Mouse (Mus musculus) telencephalon, adult 2 months (tissue): ENCODE results near the gene Ttll1.

Source experiments
- DNase-seq: peaks from one replicate; pipeline ENCODE4 v3.0.0-alpha.2; 2011; ENCODE audit warnings: low read depth, low spot score

Gene Ttll1

DNA sequence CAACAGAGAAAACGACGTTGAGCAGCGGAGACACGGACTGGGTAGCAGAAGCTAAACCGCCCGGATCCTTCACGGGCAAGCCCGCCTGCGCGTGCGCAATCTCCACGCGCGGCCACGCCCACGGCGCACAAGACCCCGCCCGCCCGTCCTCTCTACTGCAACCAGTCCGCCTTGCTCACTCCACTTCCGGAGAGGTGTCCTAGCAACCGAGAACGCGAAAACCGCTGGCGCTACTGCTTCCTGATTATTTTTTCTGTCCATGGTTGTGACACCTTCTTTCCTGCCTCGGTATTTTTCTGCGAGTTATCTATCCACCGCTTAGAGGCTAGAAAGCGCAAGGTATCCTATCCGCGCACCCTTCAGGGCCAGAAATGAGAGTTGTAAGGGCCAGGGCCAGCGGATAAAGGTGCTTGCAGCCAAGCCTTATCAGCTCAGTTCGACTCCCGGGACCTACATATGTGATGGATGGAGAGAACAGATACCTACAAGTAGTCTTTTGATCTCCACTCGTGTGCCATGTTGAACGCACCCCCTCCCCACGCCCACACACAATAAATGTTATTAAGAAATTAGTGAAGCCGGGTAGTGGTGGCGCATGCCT is at the start of gene Ttll1:
Ttll1 (minus strand) TSS at position 89 of the 601 bp plus-strand sequence.
- DNase-seq = peak; percentile 83

DNA sequence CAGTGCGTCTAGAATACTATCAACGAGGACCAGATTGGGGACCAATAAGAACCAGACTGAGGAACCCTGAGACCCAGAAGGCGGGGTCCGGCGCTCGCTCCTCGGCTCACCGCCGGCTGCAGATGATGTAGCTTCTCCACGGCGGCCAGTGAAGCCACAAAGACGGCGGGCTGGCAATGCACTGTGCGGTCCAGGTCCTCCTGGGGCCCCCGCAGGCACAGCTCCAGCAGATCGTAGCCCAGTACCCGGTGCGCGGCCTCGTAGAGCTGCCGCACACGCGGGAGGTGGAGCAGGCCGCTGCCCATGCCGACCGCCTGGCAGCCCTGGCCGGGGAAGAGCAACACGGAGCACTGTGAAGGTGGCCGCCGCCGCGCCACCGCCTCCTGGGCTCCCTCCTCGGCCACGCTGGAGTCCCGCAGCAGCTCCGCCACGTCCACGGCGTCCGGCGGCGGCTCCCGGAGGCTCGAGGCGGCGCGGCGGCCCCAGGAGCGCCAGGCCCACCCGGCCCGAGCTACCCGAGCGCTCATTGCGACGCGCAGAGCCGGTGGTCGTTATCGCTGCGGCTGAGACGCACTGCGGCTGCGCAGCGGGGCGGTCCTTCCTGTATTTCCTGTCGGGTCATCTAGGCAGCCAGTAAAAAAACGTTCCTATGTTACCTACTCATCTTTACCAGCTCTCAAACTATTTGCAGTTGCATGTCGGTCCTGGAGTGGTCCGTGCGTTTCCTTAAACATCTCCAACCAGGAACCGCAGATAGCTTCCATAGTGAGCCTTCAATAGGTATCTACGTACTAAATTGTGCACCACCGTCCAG is 44.7 kb upstream of the Ttll1 start:
- peak; percentile 73 for DNase-seq

DNA sequence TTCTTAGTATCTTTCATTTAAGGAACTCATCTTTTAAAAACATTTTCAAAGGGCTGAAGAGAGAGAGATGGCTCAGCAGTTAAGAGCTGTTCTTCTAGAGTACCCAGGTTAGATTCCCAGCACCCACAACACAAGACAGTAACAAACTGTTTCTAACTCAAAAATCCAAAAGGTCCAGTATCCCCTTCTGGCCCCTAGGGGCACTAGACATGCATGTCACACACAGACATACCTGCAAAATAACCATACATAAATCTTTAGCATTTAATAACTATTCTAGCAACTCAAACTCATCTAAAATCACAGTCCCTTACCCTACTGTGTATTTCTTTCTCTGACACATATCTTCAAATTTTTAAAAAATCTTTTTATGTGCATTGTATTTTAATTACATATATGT is 43.1 kb upstream of the Ttll1 start:
- no peak for DNase-seq

DNA sequence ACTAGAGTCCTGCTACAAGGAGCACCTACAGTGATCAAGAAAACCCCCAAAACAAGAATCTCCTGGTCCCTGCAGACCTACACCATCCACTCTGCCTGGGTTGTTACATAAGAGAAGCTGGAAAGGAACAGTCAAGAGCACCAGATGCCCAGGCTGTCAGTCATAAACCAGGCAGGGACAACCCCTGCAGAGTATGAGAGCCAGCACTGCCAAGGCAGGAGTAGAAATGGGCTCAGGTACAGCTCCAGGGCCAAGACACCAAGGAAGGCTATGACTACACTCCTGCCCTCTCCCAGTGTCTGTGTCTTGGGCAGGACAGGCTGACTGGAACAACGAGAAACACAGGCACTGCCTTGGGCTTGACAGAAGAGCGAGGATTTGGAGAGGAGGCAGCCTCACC is 39.4 kb upstream of the Ttll1 start:
- DNase-seq = no peak

DNA sequence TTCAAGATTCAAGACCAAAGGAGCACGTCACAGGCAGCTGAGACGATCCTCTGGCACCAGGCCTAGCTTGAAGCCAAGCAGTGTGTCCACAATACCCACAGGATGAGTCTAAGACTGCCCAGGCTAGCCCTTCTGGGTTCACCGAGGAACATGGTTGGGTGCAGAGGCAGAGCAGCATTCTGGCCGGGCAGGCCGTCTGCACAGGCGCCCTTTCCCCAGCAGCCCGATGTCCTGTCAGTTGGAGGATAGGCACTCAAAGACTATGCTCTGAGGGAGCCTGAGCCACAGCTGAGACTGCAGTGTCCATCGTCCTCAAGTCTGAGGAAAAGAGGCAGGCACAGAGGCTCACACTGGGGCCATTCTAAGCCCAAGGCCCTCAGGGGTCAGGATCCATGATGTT is 36.5 kb upstream of the Ttll1 start:
- no peak for DNase-seq

DNA sequence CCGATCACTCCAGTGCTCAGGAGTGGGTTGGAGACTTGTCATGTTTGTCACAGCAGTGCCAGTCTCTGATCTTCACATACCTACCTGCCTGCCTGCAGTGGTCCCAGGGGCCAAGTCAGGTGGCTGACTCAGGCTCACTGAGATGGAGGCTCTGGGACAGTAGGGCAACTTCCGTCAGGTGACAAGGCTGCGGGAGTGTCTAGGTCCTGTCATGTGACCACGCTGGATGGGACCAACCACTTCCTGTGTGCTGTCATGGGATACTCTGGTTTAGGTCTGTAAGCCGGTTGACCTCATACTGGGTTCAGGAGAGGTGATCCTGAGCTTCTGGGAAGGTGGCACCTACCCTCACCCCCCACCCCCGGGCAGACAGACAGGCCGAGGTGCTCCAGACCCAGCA is 35.3 kb upstream of the Ttll1 start:
- DNase-seq = no peak

DNA sequence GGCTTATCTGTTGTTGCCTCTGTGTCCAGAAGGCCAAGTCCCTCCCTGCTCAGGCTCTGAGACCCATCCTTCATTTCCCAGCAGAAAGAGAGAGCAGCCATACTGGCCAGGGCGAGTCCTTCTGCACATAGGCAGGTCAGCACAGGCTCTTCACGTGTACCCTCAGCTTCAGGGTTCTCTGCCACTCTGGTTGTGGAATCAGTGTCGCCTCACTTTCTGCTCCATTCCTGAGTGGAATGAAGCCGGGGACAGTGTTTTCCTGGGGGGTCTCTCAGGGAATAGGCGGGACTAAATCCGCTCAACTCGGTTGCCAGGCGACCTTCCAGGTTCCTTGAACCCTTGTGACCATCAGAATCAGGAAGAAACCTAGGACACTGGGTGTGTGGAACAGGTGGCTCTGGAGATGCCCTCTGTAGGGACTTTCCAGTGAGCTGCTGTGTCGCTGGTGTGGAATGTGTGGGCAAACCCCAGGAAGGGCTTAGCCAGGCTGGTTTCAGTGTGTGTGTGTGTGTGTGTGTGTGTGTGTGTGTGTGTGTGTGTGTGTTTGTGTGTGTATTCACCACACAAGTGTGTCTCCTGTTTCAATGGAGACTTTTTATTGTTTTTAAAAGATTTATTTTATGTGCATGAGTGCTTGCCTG is 31.1 kb upstream of the Ttll1 start:
- DNase-seq = no peak

DNA sequence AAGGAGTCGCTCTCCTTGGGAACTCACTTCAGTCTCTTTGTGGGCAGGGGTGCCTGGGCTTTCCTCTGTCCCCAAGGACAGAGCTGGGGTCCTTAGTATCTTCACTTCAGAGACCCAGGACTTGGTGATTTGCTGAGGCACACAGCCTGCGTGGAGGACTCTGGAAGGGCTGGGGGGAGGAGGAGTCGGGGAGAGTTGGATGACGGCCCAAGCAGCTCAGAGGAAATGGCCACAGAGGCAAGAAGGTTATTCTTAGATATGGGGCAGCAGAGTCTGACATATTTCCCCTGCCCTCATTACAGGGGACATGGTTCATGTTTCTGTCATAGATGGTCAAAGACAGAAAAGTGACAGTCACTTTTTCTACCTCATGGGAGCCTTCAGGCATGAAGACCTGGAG is 29.2 kb upstream of the Ttll1 start:
- DNase-seq = no peak

DNA sequence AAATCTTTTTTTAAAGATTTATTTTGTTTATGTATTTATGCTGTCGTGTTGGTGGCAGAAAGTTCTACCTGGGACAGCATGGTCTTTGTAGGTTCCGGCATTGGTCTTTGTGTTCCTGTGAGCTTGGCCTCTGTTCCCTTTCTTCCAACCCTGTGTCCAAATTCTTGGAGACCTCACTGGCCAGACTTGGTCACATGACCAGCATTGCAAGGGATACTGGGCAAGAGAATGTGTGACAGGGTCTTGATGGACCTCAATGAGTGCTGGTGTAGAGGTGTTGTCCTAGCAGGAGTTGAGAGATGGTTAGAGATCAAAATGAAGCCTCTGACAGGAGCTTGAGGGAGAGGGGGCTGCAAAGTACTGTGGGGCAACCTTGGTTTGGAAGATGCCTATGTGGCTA is 28.2 kb upstream of the Ttll1 start:
- no peak for DNase-seq

DNA sequence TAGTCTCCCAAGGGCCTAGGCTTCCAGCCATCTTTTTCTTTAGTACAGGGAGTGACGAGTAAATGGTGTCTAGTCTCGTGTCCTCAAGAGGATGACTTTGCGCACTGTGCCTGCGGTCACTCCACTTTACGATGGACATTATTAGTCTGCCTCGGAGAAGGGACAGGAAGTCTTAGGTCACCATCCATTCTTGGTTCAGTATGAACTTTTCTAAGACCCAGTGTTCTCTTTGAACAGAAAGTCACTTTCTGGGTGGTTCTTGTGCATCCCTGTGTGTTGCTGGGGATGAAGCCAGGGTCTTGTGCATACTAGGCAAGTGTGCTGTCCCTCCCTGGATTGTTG is 25.2 kb upstream of the Ttll1 start:
- DNase-seq = no peak

DNA sequence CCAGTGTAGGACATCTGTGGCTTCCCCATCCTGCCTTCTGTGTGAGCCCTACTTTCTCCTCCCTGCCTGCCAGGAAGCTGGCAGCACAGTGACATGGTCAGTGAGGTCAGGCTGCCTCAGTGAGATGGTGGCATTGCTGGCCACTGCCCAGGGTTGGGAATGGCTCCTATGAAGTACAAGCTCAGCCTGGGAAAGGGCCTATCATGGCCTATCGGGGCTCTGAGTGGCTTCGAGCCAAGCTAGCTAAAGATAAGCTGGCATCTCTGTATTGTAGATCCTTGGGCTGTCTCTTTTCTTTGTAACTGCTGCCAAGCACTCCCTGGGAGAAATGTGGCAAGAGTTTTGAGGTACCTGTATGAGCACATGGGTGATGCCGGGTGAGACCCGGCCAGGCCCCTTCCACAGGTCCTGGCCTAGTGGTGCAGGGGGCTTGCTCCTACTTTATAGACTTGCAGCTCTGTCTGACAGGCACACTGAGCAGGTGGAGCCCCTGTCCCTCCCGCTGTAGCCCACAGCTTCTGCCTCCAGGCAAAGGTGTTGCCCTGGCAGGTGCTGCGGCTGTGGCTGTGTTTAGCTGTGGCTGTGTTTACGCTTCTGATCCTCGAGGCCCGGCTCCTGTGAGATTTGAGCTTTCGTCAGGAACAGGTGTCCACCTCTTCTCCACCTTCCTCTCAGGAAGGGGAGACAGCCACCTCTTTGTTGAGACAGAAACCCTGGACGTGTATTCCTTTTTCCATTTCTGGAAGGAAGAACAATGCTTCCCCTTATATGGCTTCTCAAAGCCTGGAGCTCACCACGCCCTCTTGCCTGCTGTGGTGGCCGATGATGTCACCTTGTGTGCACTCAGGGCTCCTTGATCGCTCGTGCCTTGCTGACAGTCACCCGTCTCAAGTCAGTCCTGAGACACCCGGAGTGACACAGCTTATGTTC is 24.5 kb upstream of the Ttll1 start:
- no peak for DNase-seq

DNA sequence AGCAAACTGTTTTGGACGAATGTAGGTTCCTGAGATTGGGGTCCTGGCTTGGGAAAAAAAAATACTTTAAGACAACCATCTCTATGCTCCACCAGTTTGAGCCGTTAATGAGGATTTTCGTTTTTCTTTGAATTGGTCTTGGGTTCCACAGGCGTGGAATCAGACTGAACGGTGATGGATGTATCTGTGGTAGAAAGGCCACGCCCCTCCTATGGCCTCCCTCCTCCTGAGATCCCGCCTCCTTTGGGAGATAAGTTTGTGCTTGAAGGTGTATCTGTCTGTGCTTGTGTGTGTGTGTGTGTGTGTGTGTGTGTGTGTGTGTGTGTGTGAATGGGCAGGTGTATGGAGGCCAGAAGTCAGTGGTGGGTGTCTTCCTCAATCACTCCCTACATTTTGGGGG is 21.9 kb upstream of the Ttll1 start:
- no peak for DNase-seq

DNA sequence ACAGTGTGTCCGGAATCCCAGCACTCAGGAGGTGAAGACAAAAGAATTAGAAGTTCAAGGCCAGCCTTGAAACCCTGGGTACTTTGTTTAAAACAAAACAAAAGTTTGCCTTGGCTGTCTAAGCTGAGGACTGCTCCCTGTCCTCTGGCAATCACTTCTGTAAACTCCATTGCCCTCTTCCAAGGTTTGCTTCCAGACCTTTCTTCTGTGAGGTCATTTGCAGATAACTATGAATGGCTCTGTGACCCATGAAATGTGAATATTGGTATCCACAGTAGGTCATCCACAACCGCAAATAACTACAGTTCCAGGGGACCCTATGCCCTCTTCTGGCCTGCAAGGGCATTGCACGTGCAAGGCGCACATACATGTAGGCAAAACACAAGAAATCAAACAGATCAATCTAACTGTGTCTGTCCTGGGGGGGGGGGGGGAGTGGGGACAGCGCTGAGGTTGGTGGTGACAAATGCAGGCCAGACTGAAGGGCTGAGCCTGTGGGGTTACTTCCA is 21.3 kb upstream of the Ttll1 start:
- DNase-seq = no peak

DNA sequence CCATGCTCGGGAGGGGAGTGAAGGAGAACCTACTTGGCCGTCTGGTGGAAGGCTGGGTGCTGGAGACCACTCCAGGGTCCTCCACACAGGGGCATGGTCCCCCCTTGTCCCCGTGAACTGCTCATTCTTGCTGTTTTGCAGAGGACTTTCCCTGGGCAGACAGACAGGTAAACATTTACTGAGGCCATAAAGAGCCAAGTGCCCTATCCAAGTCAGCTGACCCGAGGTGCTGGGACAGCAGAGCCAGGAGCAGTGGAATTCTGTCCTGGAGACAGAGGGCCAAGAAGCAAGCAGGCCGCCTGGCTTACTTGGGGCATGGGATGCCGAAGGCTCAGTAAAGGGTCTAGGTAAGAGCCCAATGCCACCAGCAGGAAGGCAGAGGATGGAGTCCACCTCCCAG is 20.0 kb upstream of the Ttll1 start:
- no peak for DNase-seq

DNA sequence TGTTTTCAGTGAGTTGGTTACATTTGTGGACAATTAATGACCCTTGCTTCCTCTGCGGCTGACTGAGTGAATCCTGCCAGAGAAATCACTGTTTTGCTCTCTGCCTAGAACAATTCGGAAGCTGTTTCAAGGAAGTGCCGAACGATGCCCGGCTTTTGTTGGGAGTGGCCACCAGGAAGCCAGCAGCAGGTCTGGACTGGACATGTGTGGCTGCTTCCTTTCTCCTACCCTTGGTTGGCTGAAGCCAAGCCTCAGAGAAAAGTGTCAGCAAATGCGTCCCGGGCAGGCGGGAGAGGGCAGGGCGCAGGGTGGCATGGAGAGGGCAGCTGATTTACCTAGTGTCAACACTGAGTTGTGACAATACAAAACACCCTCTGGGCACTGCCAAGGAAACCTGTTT is 19.5 kb upstream of the Ttll1 start:
- DNase-seq = no peak

DNA sequence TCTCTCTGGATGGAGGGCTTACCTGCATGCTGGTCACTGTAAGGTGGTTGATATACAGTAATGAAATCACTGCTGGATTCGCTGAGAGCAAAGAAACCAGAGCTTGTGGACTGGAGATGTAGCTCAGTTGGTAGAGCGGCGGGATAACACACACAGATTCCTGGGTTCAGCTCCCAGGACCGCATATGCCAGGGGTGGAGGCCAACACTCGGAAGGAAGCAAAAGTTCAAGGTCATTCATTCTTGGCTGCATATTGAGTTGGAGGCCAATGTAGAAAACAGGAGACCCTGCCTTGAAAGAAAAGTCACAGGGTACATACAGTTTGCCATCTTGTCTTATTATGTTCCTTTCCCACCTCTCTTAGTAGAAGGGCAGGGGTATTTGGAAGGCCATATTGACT is 19.1 kb upstream of the Ttll1 start:
- DNase-seq = no peak

DNA sequence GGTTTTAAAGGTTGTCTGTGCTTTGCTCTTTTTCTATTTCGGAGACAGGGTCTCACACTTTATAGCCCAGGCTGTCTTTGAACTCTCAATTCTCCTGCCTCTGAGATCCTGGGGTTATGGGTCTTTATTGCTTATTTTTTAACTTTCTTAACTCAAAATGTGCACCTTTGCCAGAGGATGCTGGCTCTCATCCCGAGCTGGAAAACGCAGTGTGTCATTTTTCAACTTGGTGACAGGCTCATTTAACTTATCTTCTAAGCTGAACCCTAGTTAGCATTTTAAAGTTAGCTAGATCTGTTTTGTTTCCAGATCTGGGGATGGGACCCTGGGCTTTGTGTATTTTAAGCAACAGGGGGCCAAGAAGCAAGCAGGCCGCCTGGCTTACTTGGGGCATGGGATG is 18.2 kb upstream of the Ttll1 start:
- no peak for DNase-seq

DNA sequence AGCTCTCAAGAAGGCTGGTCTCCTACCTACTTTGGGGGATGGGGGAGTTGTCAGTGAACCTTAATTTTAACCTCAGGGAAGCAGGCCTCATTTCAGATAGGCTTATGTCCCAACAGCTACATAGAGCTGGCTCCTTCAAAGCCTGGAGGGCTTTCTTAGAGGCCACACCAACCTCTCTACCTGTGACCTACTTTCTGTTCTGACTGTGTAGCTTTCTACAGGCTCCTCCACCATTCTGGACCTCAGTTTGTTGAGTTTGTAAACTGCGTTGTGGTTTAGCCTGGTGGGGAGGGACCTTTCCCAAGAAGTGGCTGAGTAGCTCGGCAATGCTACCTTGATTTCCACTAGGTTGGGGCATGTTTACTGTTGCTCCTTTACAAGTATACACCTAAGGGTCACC is 17.1 kb upstream of the Ttll1 start:
- DNase-seq = no peak

DNA sequence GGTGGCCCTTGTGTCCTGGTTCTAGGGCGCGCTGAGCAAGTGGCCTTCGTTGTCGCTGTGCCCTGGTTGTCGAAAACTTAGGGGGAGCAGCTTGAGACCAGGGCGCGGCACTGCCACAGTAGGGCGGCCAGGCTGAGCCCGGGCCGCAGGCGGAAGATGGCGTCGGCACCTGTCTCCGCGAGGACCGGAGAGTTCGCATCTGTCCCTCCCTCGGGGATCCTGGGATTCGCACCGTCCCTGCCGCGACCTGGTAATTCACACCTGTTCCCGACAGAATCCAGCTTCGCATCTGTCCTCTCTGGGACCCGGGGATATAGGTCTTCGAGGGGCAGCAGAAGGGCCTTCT is 16.4 kb upstream of the Ttll1 start:
- no peak for DNase-seq

DNA sequence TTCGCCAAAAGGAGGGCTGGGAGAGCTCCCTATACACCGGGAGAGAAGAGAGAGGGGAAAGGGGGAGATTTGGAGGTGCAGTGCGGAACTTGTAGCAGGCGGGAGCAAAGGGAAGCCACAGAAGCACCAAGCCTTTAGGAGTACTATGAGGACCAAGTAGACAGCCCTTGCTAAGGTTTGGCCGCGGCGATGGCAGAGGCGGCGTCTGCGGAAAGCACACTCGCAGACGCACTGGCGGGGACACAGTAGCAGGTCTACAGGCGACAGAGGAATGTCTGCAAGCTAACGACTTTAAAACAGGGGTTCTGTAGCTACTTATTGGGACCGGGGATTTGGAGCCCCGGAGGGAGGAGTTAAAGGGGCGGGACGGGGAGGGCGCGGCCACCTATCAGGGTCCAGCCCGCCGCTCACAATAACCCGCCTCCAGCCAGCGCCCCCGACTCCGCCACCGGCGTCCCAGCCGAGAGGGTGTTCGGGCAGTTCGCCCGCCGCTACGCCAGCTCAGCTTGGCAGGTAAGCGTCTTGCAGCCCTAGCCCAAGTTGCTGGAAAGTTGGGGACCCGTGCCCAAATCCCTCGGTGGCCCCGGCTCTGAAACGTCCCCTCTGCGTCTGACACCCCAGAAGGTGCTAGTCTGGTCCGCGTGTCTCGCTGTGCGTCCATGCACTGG is 15.9 kb upstream of the Ttll1 start, which contains the start of gene Bik:
Bik (plus strand) TSS at position 439 of the 668 bp plus-strand sequence.
- no peak for DNase-seq

DNA sequence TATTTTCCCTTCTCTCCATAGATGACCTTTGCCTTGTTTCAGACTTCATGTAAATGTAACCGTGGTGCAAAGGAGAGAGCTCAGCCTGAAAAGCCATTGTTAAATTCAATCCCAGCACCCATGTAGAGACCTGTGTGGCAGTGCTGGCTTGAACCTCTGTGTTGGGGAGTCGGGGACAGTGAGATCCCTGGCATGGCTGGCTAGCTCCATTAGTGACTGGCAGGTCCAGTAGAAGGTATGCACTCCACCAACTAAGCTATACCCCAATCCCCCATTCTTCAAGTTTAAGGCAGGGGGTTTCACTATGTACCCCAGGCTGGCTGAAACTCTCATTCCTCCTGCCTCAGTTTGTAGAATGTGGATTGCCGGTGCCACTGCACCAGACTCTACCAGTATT is 13.6 kb upstream of the Ttll1 start:
- no peak for DNase-seq
